Mouse (Mus musculus) embryonic facial prominence, embryonic 13.5 days (tissue): ENCODE results near the gene Lamtor5. TPM values are rescaled to one million over a fixed set of nuclear protein-coding genes. Genes with fewer than 3 reads are reported as not detected.

Experiments
- ATAC-seq: fragments of 200-750 bp; cut with Nextera tagmentation; 2 replicates; pipeline ENCODE4 v1.8.0; 2017; ENCODE audit warnings: low read depth; ENCODE audit not compliant: insufficient number of reproducible peaks, insufficient read depth, low FRiP score, low TSS enrichment
- H3K27ac ChIP-seq: fragments of 300-500 bp; sonication (generic); 2 replicates; pipeline ENCODE4 v1.5.1; 2015; ENCODE audit warnings: moderate library complexity, mild to moderate bottlenecking, inconsistent platforms
- H3K27me3 ChIP-seq: fragments of 300-500 bp; sonication (generic); 2 replicates; pipeline ENCODE4 v1.6.1; 2015; ENCODE audit warnings: mild to moderate bottlenecking, inconsistent platforms
- H3K36me3 ChIP-seq: fragments of 300-500 bp; sonication (generic); 2 replicates; pipeline ENCODE4 v1.6.1; 2015; ENCODE audit warnings: mild to moderate bottlenecking, inconsistent platforms
- H3K4me1 ChIP-seq: fragments of 300-500 bp; sonication (generic); 2 replicates; pipeline ENCODE4 v1.6.1; 2015; ENCODE audit warnings: inconsistent platforms
- H3K4me2 ChIP-seq: fragments of 300-500 bp; sonication (generic); 2 replicates; pipeline ENCODE4 v1.6.1; 2015; ENCODE audit warnings: moderate library complexity, mild to moderate bottlenecking, inconsistent platforms
- H3K4me3 ChIP-seq: fragments of 300-500 bp; sonication (generic); 2 replicates; pipeline ENCODE4 v1.5.1; 2015; ENCODE audit warnings: mild to moderate bottlenecking, inconsistent platforms
- H3K9ac ChIP-seq: fragments of 300-500 bp; sonication (generic); 2 replicates; pipeline ENCODE4 v1.6.1; 2015; ENCODE audit warnings: mild to moderate bottlenecking, inconsistent platforms
- H3K9me3 ChIP-seq: fragments of 300-500 bp; sonication (generic); 2 replicates; pipeline ENCODE4 v1.6.1; 2016; ENCODE audit warnings: inconsistent platforms
- WGBS: fragments of 180-500 bp; shearing (Covaris S2); methylation state at CpG from one replicate; pipeline ENCODE4 v1.1.7; 2015; ENCODE audit warnings: mixed read lengths; 5-methylcytosine and 5-hydroxymethylcytosine counted together
- polyA plus RNA-seq: library from polyadenylated mRNA; unstranded; fragments of >200 nt; fragmentation: Nextera tagmentation; extraction: Ambion mirVana; gene quantifications from 2 replicates; pipeline ENCODE4 v1.2.1, GENCODE M21; 2015

Lamtor5 gene
- polyA plus RNA-seq, 1 experiment from 2014 or later: 194 TPM

DNA sequence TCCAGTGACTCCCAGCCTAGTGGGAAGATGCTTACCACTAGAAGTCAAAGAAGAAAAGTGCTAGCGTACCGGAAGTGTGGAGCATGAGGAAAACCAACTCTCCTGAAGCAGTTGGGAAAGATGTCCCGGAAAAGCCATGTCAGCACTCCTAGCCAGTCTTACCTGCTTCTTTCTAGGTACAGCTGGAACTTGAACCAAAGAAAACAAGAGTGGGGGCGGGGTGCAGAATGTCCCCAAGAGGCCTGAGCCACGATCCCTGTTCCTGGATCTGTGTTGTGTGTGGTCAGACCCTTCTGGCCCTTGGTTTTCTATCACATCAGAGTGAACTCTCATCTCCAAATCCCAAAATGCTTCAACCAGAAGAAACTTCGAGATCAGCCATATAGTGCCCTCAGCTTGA, 31.8 kb upstream of the Lamtor5 start:
- Histone ChIP-seq H3K9me3 (no peaks in the 10 kb centered on the region), H3K27ac (no peak overlapping the region), H3K4me1 (peaks cover 16% of the 10 kb centered on the region), H3K27me3 (no peaks in the 10 kb centered on the region; the same call in 1 of the 2 replicates), H3K36me3 (no peaks in the 10 kb centered on the region), H3K9ac (no peak overlapping the region), H3K4me3 (no peak overlapping the region), H3K4me2 (peak overlapping the region; percentile 14; the same call in 1 of the 2 replicates)
- ATAC-seq: no peak
- WGBS: 72% methylated on average over 6 of the region's 6 CpGs

DNA sequence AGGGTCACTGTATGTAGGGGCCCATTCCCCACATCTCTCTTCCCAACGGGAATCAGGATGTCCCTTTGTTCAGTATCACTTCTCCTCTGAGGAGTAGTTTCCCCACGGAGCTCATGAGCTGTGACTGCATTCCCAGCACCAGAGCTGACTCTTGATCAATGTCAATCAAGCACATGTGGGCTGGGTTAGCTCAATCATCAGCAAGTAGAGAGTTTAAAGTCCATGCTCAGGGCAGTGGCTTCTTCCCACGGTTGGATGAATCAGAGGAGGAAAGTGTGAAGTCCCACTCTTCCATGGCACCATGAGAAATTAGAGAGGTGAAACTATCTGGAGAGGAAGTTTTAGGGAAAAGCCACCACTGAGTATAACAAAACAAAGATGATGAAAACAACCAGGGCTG, 29.6 kb upstream of the Lamtor5 start:
- WGBS: 55% methylated on average over 3 of the region's 3 CpGs
- H3K4me1 ChIP-seq: peaks cover 16% of the 10 kb centered on the region
- no peak overlapping the region for H3K9ac ChIP-seq
- H3K9me3 ChIP-seq: no peaks in the 10 kb centered on the region
- H3K27ac ChIP-seq: no peak overlapping the region
- no peak overlapping the region for H3K4me3 ChIP-seq
- no peak overlapping the region for H3K4me2 ChIP-seq
- ATAC-seq: no peak
- no peaks in the 10 kb centered on the region for H3K36me3 ChIP-seq
- no peaks in the 10 kb centered on the region; the same call in 1 of the 2 replicates for H3K27me3 ChIP-seq

DNA sequence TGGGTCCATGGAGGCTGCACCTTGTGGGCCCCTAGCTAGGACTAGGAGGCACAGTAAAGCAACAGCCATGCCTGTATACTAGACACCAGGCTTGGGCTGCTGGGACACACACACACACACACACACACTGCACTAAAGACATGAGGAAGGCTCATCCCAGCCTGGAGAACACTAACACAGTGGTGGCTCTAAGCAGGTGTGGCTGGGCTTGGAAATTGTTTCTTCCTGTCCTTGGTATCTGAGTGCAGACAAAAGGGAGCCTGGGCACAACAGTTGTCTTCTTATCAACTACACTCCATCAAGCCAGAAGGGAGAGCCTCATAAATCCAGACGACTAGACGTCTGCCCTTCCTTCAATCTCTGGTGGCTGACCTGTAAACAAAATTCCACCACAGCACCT, 28.3 kb upstream of the Lamtor5 start:
- Histone ChIP-seq H3K4me1 (peaks cover 16% of the 10 kb centered on the region), H3K4me3 (no peak overlapping the region), H3K27me3 (no peaks in the 10 kb centered on the region), H3K9ac (no peak overlapping the region), H3K36me3 (no peaks in the 10 kb centered on the region), H3K27ac (no peak overlapping the region), H3K4me2 (no peak overlapping the region), H3K9me3 (no peaks in the 10 kb centered on the region)
- WGBS: 68% methylated on average over 2 of the region's 2 CpGs
- no peak for ATAC-seq

DNA sequence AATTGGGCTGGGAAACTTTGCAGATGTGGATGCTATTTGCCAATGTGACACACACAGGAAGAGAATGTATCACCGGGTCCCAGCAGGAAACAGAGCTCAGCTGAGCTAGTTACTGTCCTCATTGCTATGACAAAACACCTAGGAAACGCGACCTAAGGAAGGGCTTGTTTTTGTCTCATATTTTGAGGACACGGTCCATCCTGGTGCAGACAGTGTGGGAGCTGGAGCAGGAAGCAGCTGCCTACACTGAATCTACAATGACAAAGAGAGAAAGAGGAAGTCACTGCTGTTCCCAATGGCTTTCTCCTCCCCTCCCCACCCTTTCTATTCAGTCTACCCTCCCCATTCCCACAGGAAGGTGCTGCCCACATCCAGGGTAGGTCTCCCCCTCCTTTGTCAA, 26.6 kb upstream of the Lamtor5 start:
- no peaks in the 10 kb centered on the region for H3K9me3 ChIP-seq
- 74% methylated on average over 4 of the region's 4 CpGs for WGBS

DNA sequence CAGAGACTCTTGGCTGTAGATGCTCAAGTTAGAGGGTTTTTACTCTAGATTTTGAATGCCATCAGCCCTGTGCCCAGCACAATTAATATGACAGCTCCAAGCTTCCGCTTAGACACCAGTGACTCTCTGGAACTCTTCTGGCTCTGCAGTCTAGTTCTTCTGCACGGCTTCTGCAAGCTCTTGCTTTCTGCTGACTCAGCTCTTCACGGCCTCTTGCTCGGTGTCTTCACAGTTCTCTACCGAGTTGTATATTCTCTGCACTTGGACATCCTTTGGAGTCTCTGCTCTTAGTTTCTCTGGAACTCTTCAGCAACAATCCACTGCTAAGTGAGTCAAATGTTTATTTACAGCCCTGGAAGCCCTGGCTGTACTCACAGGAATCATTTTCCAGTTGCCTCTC, 24.7 kb upstream of the Lamtor5 start:
- ATAC-seq: no peak
- Histone ChIP-seq H3K4me1 (0 out of 2 replicates have a peak, but pooled peaks cover 4% of the 10 kb centered on the region), H3K4me3 (no peak overlapping the region), H3K27me3 (no peaks in the 10 kb centered on the region), H3K9me3 (no peaks in the 10 kb centered on the region), H3K9ac (no peak overlapping the region), H3K27ac (no peak overlapping the region), H3K4me2 (no peak overlapping the region), H3K36me3 (no peaks in the 10 kb centered on the region)
- WGBS: 85% methylated on average over 5 of the region's 5 CpGs

More for the DNA sequence above, 26.6 kb upstream of the Lamtor5 start:
- Histone ChIP-seq H3K27me3 (no peaks in the 10 kb centered on the region), H3K27ac (no peak overlapping the region), H3K4me3 (no peak overlapping the region), H3K4me2 (no peak overlapping the region), H3K4me1 (peaks cover 13% of the 10 kb centered on the region), H3K36me3 (no peaks in the 10 kb centered on the region), H3K9ac (no peak overlapping the region)
- no peak for ATAC-seq

DNA sequence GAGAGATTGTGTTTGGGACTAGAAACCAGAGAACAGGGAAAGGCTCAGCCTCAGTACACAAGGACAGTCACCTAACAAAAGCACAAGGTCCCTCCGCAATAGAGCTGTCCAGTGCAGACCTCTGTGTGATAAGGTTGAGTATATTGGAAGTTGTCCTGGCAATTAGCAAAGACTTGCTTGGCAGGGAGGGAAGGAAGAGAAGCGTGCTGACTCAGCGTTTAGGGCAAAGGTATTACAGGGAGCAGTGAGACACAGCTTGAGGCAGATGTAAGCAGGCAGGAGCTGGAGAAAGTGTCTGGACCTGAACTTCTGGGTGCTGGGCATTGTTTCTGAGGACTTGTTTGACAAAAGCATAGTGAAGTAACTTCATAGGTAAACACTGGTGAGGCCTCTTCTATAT, 22.7 kb upstream of the Lamtor5 start:
- no peaks in the 10 kb centered on the region for H3K36me3 ChIP-seq
- H3K27ac ChIP-seq: no peak overlapping the region
- no peak overlapping the region for H3K9ac ChIP-seq
- no peak overlapping the region for H3K4me2 ChIP-seq
- H3K9me3 ChIP-seq: no peaks in the 10 kb centered on the region
- no peak for ATAC-seq
- H3K27me3 ChIP-seq: no peaks in the 10 kb centered on the region
- no peak overlapping the region for H3K4me3 ChIP-seq
- 94% methylated on average over 3 of the region's 3 CpGs for WGBS
- H3K4me1 ChIP-seq: peaks cover 6% of the 10 kb centered on the region

DNA sequence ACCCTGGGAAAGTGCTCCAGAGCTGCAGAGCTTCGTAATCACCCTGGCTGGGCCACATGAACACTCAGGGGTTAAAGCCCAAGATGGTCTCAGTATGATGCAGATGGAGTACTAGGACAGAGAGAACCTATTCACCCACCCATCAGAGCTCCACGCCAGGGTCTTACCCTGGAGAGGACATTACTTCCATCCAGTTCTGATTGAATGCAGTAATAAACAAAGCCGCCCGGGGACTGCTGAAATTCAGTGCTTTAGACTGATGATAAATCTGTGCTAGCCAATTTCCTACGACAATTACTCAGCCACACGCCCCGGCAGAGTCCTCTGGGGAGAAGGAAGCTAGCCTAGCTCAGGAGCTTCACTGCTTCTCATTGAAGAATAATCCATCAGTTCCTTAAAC, 21.9 kb upstream of the Lamtor5 start:
- H3K27me3 ChIP-seq: no peaks in the 10 kb centered on the region
- H3K4me1 ChIP-seq: peaks cover 13% of the 10 kb centered on the region
- H3K4me3 ChIP-seq: no peak overlapping the region
- H3K9me3 ChIP-seq: no peaks in the 10 kb centered on the region
- no peak overlapping the region for H3K27ac ChIP-seq
- no peak overlapping the region for H3K9ac ChIP-seq
- ATAC-seq: no peak
- 64% methylated on average over 7 of the region's 7 CpGs for WGBS
- no peaks in the 10 kb centered on the region for H3K36me3 ChIP-seq
- no peak overlapping the region for H3K4me2 ChIP-seq

DNA sequence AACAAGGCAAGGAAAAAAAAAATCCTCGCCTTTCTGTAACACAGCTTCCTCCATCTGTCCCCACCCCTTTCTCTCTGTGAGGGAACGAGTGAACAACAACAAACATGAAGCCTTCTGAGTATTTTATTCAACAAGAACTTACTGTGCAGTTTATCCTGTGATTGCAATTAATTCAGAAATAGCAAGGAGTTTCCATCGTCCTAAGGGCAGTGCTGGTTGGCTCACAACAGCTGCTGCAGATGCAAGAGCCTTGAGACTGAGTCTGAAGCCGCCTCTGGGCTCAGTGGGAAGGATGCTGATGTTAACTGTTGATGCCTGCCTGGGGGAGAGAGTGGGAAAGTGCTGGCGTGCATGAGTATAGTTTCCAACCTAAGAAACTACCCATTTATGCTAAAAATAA, 20.7 kb upstream of the Lamtor5 start:
- H3K9me3 ChIP-seq: no peaks in the 10 kb centered on the region
- WGBS: 55% methylated on average over 5 of the region's 5 CpGs
- no peaks in the 10 kb centered on the region for H3K27me3 ChIP-seq
- no peak overlapping the region for H3K4me2 ChIP-seq
- no peaks in the 10 kb centered on the region for H3K36me3 ChIP-seq
- no peak overlapping the region for H3K9ac ChIP-seq
- H3K4me3 ChIP-seq: no peak overlapping the region
- ATAC-seq: no peak
- H3K4me1 ChIP-seq: peaks cover 14% of the 10 kb centered on the region
- no peak overlapping the region for H3K27ac ChIP-seq

DNA sequence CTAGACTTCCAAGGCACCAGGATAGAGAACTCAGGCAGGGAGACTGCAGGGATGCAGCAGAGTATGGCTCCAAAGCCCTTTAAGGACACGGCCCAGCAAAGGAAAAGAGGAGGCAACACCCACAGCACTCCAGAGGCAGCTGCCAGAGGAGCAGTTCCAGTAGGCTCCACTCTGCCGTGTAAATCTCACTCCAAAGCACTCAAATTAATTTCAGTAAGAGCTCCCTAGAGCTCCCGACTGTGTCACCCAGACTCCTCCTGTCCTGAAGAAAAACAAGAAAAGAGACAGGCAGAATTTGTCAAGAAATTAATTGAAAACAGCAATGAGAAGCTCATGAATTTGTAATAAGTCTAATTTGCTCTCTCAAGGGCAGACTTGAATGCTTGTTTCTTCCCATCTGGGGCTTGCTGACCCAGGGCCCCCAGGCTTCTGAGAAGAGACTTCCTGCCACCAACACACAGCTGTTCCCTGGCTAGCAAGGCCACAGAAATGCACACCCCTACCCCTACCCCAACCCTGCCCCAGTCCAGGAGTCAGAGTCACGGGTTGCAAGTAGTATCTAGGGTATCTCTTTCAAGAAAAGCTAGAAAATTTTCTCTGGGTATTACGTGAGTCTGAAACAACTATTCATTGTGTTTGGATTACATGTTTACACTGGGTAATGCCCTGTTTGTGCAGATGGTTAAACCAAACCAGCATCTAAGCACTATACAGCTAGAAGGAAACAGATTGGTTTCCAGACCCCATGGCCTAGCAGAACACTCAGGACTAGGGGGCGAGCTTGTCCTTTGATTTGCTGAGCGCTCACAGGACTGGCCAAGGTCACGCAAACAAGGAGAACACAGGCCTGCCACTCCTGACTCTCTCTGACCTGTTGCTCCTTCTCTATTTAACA, 17.5 kb upstream of the Lamtor5 start:
- Histone ChIP-seq H3K4me1 (peaks cover 14% of the 10 kb centered on the region), H3K27ac (peak overlapping the region; percentile 51), H3K9me3 (no peaks in the 10 kb centered on the region), H3K4me2 (no peak overlapping the region), H3K36me3 (no peaks in the 10 kb centered on the region), H3K9ac (no peak overlapping the region), H3K4me3 (no peak overlapping the region), H3K27me3 (no peaks in the 10 kb centered on the region)
- peak; percentile 20; the same call in 1 of the 2 replicates for ATAC-seq
- 30% methylated on average over 8 of the region's 8 CpGs for WGBS

DNA sequence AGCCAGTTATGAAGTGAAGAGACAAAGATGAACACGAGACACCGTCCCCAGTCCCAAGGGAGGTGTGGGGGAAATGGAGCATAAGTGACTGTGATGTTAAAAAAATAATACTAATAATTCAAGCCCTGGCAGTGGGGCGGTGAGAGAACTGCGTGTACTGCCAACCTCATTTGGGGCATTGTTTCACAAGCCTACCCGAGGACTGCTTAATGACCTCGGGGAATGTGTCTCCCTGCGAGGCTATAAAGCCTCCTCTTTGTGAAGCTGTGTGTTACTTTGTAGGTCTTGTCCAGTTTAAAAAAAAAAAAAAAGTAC, 16.9 kb upstream of the Lamtor5 start:
- H3K4me3 ChIP-seq: no peak overlapping the region
- H3K4me1 ChIP-seq: peaks cover 14% of the 10 kb centered on the region
- H3K27me3 ChIP-seq: no peaks in the 10 kb centered on the region
- no peak overlapping the region for H3K4me2 ChIP-seq
- H3K9me3 ChIP-seq: no peaks in the 10 kb centered on the region
- H3K27ac ChIP-seq: peak overlapping the region; percentile 51; the same call in 1 of the 2 replicates
- no peaks in the 10 kb centered on the region for H3K36me3 ChIP-seq
- no peak overlapping the region for H3K9ac ChIP-seq
- ATAC-seq: no peak
- 32% methylated on average over 7 of the region's 7 CpGs for WGBS

DNA sequence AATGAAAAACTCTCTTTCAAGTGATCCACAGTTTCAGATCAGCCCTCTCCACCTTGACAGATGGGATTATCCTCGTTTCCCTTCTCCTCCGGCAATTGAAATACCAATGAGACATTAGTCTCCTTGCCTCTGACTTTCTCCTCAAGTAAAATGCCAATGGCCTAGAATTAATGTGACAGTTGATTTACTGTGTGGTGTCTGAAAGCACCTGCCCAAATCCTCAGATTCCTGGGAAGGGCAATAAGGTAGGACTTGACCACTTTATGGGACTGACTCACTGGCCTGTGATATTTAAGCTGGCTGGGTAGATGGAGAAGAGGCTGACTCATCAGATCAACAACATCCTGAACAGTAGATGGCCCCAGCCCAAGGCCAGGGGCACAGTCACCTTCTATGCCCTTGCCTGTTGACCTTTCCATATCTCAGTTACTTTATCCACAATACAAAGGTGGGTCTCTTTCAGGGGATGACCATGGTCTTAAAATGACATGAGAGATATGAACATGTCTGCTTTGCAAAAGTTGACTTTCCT, 11.8 kb upstream of the Lamtor5 start:
- no peak for ATAC-seq
- no peaks in the 10 kb centered on the region for H3K27me3 ChIP-seq
- H3K36me3 ChIP-seq: no peaks in the 10 kb centered on the region
- H3K4me2 ChIP-seq: no peak overlapping the region
- H3K4me1 ChIP-seq: no peaks in the 10 kb centered on the region
- H3K4me3 ChIP-seq: no peak overlapping the region
- H3K27ac ChIP-seq: no peak overlapping the region
- no peaks in the 10 kb centered on the region for H3K9me3 ChIP-seq
- H3K9ac ChIP-seq: no peak overlapping the region
- WGBS: 65% methylated on average over 2 of the region's 2 CpGs

DNA sequence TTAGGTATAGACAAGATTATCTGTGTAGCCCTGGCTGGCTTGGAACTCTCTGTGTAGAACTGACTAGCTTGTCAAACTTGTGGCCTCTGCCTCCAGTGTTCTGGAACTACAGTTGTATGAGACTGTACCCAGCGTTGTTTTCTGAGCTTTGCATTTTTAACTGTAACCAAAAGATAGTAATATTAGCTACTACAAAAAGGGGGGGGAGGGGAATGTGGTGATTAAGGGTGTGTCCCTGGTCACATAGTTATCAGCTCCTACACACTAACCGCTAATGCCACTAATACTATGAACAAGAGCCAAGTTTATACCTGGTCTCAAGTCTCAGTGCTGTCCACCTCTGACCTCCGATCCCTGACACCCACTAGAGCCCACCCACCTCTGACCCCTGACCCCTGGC, 6.2 kb upstream of the Lamtor5 start:
- Histone ChIP-seq H3K4me1 (no peaks in the 10 kb centered on the region), H3K4me2 (no peak overlapping the region), H3K9me3 (no peaks in the 10 kb centered on the region), H3K27ac (no peak overlapping the region), H3K27me3 (no peaks in the 10 kb centered on the region; the same call in 1 of the 2 replicates), H3K36me3 (no peaks in the 10 kb centered on the region), H3K4me3 (no peak overlapping the region), H3K9ac (no peak overlapping the region)
- 90% methylated on average over 3 of the region's 3 CpGs for WGBS
- no peak for ATAC-seq
